Mouse (Mus musculus) granulocyte monocyte progenitor cell, adult 5-6 weeks (primary cell): Measurements from ENCODE around the gene Gm20816. TPM values are rescaled to one million over a fixed set of nuclear protein-coding genes. Genes with fewer than 3 reads are reported as not detected.
"Not testable (repeated sequence)": the region's sequence is repeated elsewhere in the genome, so short reads cannot be mapped to it uniquely, and the experiment has no call there.

Experiments used
- ATAC-seq: replicated peaks from 2 replicates; pipeline ENCODE4 v1.8.0; 2016; ENCODE audit warnings: mild to moderate bottlenecking, moderate TSS enrichment, inconsistent platforms; ENCODE audit not compliant: poor library complexity, severe bottlenecking
- total RNA-seq, 2 experiments: library from RNA; stranded (forward) in 1 of 2; stranded (reverse) in 1 of 2; fragments of 200-712, 200-1000 nt in 1 of 2; fragments of >200 nt in 1 of 2; fragmentation: Nextera tagmentation in 1 of 2; gene quantifications; 2 replicates each; pipeline ENCODE4 v1.2.3; 2014 to 2017

The Gm20816 gene
- total RNA-seq (2014; fragmentation: Nextera tagmentation), result not detected in 2 replicates
- total RNA-seq (2017), result not detected in 2 replicates

DNA sequence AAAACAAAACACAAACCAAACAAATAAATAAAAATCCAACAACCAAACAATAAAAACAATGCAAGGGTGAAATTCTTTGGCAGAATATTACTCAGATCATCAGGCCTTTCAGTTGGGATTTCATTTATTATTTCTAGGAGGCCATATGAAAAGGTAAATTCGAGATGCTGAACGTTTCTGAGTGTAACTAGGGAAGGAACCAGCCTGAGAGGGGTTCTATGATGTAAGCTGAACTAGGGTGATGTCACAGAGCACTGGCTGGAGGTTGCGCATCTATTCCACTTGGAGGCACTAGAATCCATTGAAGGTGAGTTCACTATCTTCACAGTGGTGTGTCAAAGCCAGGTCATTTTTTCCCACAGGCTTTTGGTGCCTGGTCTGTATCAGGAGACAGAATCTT is at the start of gene Gm20816:
Gm20816 (plus strand) TSS at position 301 of the 400 bp plus-strand sequence.
- not testable (repeated sequence) for ATAC-seq

Other genes starting within 250 kb of the Gm20816 start
- not detected in 2 replicates for gene Gm20937, start 243.1 kb upstream of the Gm20816 start, total RNA-seq (2014; fragmentation: Nextera tagmentation)
- gene Gm20937, start 243.1 kb upstream of the Gm20816 start, total RNA-seq (2017), result not detected in 2 replicates